ENCODE assay signal across 29 mouse cellular contexts in the genomic region with DNA sequence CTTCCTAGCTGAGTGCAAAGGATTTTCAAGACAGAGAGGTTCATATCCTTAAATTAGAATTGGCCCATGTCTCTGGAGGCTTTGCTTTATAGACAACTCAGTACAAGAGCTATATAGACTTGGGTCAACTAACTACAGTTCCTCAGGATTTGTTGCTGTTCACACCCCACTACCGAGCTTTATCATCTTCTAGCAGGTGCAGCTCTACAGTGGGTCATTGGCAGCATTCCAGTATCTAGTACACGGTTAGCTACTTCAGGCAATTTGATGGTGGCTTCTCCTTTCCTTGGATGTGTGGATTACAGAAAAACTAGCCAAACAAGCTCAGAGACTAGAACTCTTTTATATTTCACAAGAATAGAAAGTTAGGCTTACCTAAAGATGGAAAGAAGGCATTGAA.
DNase-seq lines count a peak whose midpoint lies in the region; ATAC-seq and TF ChIP-seq lines count a peak whose summit lies in the region.
"Had no signal": no experiment of that assay in that cellular context is flagged by ENCODE, and none has a peak within 500 bp of the region (broad histone marks: within the 10 kb centered on the region; RNA-seq: fewer than 3 reads in every experiment).

No protein-coding gene starts in this region.

- no peaks in the 10 kb centered on the region for H3K79me2 ChIP-seq in MEL (ENCODE audit: control insufficient read depth, insufficient read depth, low read length, poor library complexity)

- no peaks in the 10 kb centered on the region; a peak in 1 of 4 replicates for H3K4me1 ChIP-seq in MEL (ENCODE audit: control insufficient read depth in 1 of 2, insufficient read depth in 2 of 2, low read length in 2 of 2)
- H3K4me1 ChIP-seq: embryonic facial prominence, embryonic 12.5 days; embryonic facial prominence, embryonic 15.5 days; heart, embryonic 13.5 days had no signal

- H3K27ac ChIP-seq in MEL (ENCODE audit: control insufficient read depth, low read depth, low read length) = no peak overlapping the region
- H3K27ac ChIP-seq: embryonic facial prominence, embryonic 12.5 days; embryonic facial prominence, embryonic 15.5 days; gastrocnemius, adult 2 months; heart, embryonic 13.5 days; hindbrain, embryonic 14.5 days; hindbrain, postnatal 0 days had no signal

- no peak for TF ChIP-seq CTCF in MEL (IDR thresholded peaks at IDR 0.05 in 2 of 3, conservative IDR thresholded peaks at IDR 0.05 in 1 of 3; ENCODE audit: control insufficient read depth in 1 of 3, insufficient read depth in 1 of 3, low read depth in 2 of 3, low read length in 3 of 3, poor library complexity in 1 of 3, severe bottlenecking in 1 of 3)

- peak; percentile 5 to 19 for DNase-seq in cerebellum, postnatal 14 days
- DNase-seq in cerebellum, postnatal 4 days (ENCODE audit: low spot score in 2 of 2) = no peak
- DNase-seq in MEL (ENCODE audit: low read depth, low spot score) = peak; percentile 73
- DNase-seq in testis, postnatal 10 days (ENCODE audit: low spot score) = no peak
- no peak for DNase-seq in left cerebral cortex, postnatal 4 days
- DNase-seq: adrenal gland, adult 8-10 months; adrenal gland, postnatal 25 days; B cell, adult 2 months; cerebellum, adult 18-20 months; cerebellum, adult 9-10 months; cerebellum, postnatal 36 days; forebrain, postnatal 0 days; gastrocnemius, adult 2 months; gastrocnemius, postnatal 14 days; heart, adult 18-20 months; heart, postnatal 14 days; heart, postnatal 4 days had no signal

- intact Hi-C loops in left cerebral cortex, postnatal 4 days (cut with DNase I) = no loop called here

- no peaks in the 10 kb centered on the region for H3K36me3 ChIP-seq in MEL (ENCODE audit: control insufficient read depth in 1 of 2, insufficient read depth in 2 of 2, low read length in 2 of 2)
- H3K36me3 ChIP-seq: embryonic facial prominence, embryonic 12.5 days; embryonic facial prominence, embryonic 15.5 days; G1E; heart, embryonic 13.5 days had no signal

- no peaks in the 10 kb centered on the region for H3K27me3 ChIP-seq in MEL (ENCODE audit: control insufficient read depth in 1 of 2, insufficient read depth in 2 of 2, low read length in 2 of 2)
- H3K27me3 ChIP-seq: CH12.LX; embryonic facial prominence, embryonic 12.5 days; embryonic facial prominence, embryonic 15.5 days; heart, embryonic 13.5 days had no signal

- H3K9me3 ChIP-seq in MEL (replicated peaks; ENCODE audit: insufficient read depth, low read length) = no peaks in the 10 kb centered on the region
- H3K9me3 ChIP-seq: embryonic facial prominence, embryonic 12.5 days; embryonic facial prominence, embryonic 15.5 days; G1E; heart, embryonic 13.5 days had no signal

- H3K4me3 ChIP-seq in MEL (ENCODE audit: control insufficient read depth in 1 of 2, insufficient read depth in 1 of 2, low read depth in 2 of 2, low read length in 2 of 2) = no peak overlapping the region
- H3K4me3 ChIP-seq: embryonic facial prominence, embryonic 12.5 days; embryonic facial prominence, embryonic 15.5 days; gastrocnemius, adult 2 months; heart, embryonic 13.5 days had no signal

- TF ChIP-seq RAD21 in MEL (IDR thresholded peaks at IDR 0.05; ENCODE audit: low read depth, low read length) = no peak

- H3K9ac ChIP-seq in MEL (ENCODE audit: control insufficient read depth, low read depth, low read length, poor library complexity, severe bottlenecking) = no peak overlapping the region
- H3K9ac ChIP-seq: embryonic facial prominence, embryonic 12.5 days; embryonic facial prominence, embryonic 15.5 days; forebrain, postnatal 0 days; heart, embryonic 13.5 days; hindbrain, embryonic 14.5 days had no signal

- peak; percentile 53 to 55; a peak in 3 of 4 replicates for TF ChIP-seq EP300 in MEL (IDR thresholded peaks at IDR 0.05; ENCODE audit: low read depth in 1 of 2, low read length in 2 of 2)

- ATAC-seq in common myeloid progenitor, adult 5-6 weeks (replicated peaks; ENCODE audit: low read depth, poor library complexity, severe bottlenecking) = peak; percentile 42; the same call in 1 of the 2 replicates
- ATAC-seq: activated CD4-positive, CD25-positive, alpha-beta regulatory T cell, adult 4 months; forebrain, embryonic 14.5 days; forebrain, postnatal 0 days; hindbrain, postnatal 0 days; inflammation-experienced regulatory T-cells, adult 6 months; intestine, embryonic 16.5 days had no signal

- TF ChIP-seq POLR2A in MEL (IDR thresholded peaks at IDR 0.05; ENCODE audit: control insufficient read depth in 1 of 2, insufficient read depth in 1 of 2, low read depth in 1 of 2, low read length in 2 of 2, poor library complexity in 1 of 2) = no peak

TF ChIP-seq in MEL, 35 proteins besides CTCF, POLR2A, EP300 and RAD21:
- TF ChIP-seq NRF1 (IDR thresholded peaks at IDR 0.05; ENCODE audit: insufficient read depth, low read depth, low read length, poor library complexity, severe bottlenecking) (no peak), SIN3A (IDR thresholded peaks at IDR 0.05; ENCODE audit: low read length) (no peak), HCFC1 (IDR thresholded peaks at IDR 0.05; ENCODE audit: low read depth, low read length) (no peak), MAZ (IDR thresholded peaks at IDR 0.05; ENCODE audit: low read depth, low read length) (no peak), TCF12 (IDR thresholded peaks at IDR 0.05; ENCODE audit: low read depth, low read length) (peak; percentile 71), NELFE (IDR thresholded peaks at IDR 0.05; ENCODE audit: low read depth, low read length) (no peak), MYB (IDR thresholded peaks at IDR 0.05; ENCODE audit: low read depth, low read length) (no peak), TAL1 (IDR thresholded peaks at IDR 0.05; ENCODE audit: low read length) (0 out of 2 replicates have a peak, but pooled peaks have one; percentile 23), UBTF (IDR thresholded peaks at IDR 0.05; ENCODE audit: borderline replicate concordance, insufficient read depth, low read depth, low read length) (no peak), GATA1 (IDR thresholded peaks at IDR 0.05; ENCODE audit: low read depth, low read length) (peak; percentile 32; the same call in 1 of the 2 replicates), ETS1 (IDR thresholded peaks at IDR 0.05; ENCODE audit: low read depth, low read length) (0 out of 2 replicates have a peak, but pooled peaks have one; percentile 26), ZNF384 (IDR thresholded peaks at IDR 0.05; ENCODE audit: low read depth, low read length) (no peak), MEF2A (IDR thresholded peaks at IDR 0.05; ENCODE audit: extremely low read depth, insufficient replicate concordance, low read depth, low read length, poor library complexity, severe bottlenecking) (no peak), E2F4 (IDR thresholded peaks at IDR 0.05; ENCODE audit: borderline replicate concordance, low read depth, low read length) (no peak), POLR2AphosphoS2 (IDR thresholded peaks at IDR 0.05; ENCODE audit: low read length) (no peak), TBP (IDR thresholded peaks at IDR 0.05; ENCODE audit: low read depth, low read length) (no peak), GABPA (IDR thresholded peaks at IDR 0.05; ENCODE audit: low read depth, low read length) (no peak), USF2 (IDR thresholded peaks at IDR 0.05; ENCODE audit: borderline replicate concordance in 1 of 2, insufficient read depth in 1 of 2, low read depth in 1 of 2, low read length in 2 of 2) (no peak), RCOR1 (IDR thresholded peaks at IDR 0.05; ENCODE audit: low read depth, low read length) (peak; percentile 44; the same call in 1 of the 2 replicates), CHD1 (IDR thresholded peaks at IDR 0.05; ENCODE audit: low read depth, low read length) (no peak), BHLHE40 (IDR thresholded peaks at IDR 0.05; ENCODE audit: borderline replicate concordance, low read depth, low read length) (0 out of 2 replicates have a peak, but pooled peaks have one; percentile 6)
TF ChIP-seq in MEL: peak in this region for 6.

Comparison
In these comparisons a context has a peak if more than half of its experiments do, and no peak if none do; other contexts are left out.
1. DNase-seq: peak in cerebellum, postnatal 14 days (2 of 2) and MEL (single experiment); none in cerebellum, postnatal 4 days (0 of 2), testis, postnatal 10 days (single experiment) and left cerebral cortex, postnatal 4 days (single experiment).